Mouse (Mus musculus): ENCODE measurements around the gene Usp29. TPM values are rescaled to one million over a fixed set of nuclear protein-coding genes. Genes with fewer than 3 reads are reported as not detected.

Usp29 gene
- total and polyA plus RNA-seq, 3 experiments = not detected

GRCm38 (mm10) chr7:6730801-6731200, 423 bp downstream of the Usp29 start:
- no peak for DNase-seq (ENCODE audit: extremely low read depth)
- Histone ChIP-seq H3K9me3 (replicated peaks; ENCODE audit: low read length) (peaks cover 58% of the 10 kb centered on the region), H3K36me3 (replicated peaks in 1 of 2; ENCODE audit: control insufficient read depth in 1 of 2, insufficient read depth in 1 of 2, low read length in 1 of 2) (no peaks in the 10 kb centered on the region), H3K4me3 (replicated peaks in 1 of 3; ENCODE audit: low read depth in 2 of 3, low read length in 2 of 3, poor library complexity in 1 of 3) (no peak overlapping the region), H3K79me2 (replicated peaks; ENCODE audit: control insufficient read depth, extremely low read depth, insufficient read depth, poor library complexity, severe bottlenecking) (no peaks in the 10 kb centered on the region), H3K4me2 (ENCODE audit: insufficient read depth, low read depth, poor library complexity, severe bottlenecking) (no peak overlapping the region), H3K27me3 (replicated peaks) (no peaks in the 10 kb centered on the region), H3K27ac (ENCODE audit: insufficient read depth, low read depth) (no peak overlapping the region), H3K9ac (ENCODE audit: insufficient read depth, low read depth) (no peak overlapping the region), H3K4me1 (ENCODE audit: control insufficient read depth in 1 of 2, insufficient read depth in 2 of 2) (no peaks in the 10 kb centered on the region)
- TF ChIP-seq JUND (conservative IDR thresholded peaks at IDR 0.05; ENCODE audit: low read depth, low read length) = no peak
- TF ChIP-seq MYC (IDR thresholded peaks at IDR 0.05; ENCODE audit: low read depth, low read length) = no peak
- no peak for TF ChIP-seq ELF1 (IDR thresholded peaks at IDR 0.05; ENCODE audit: low read depth, low read length)
- no peak for TF ChIP-seq USF1 (IDR thresholded peaks at IDR 0.05; ENCODE audit: low read depth, low read length)
- no peak for TF ChIP-seq SMC3 (IDR thresholded peaks at IDR 0.05; ENCODE audit: low read depth, low read length)
- no peak for TF ChIP-seq HCFC1 (IDR thresholded peaks at IDR 0.05; ENCODE audit: low read depth, low read length)
- TF ChIP-seq GABPA (IDR thresholded peaks at IDR 0.05; ENCODE audit: insufficient replicate concordance, low read depth, low read length) = no peak
- no peak for TF ChIP-seq POLR2A (IDR thresholded peaks at IDR 0.05; ENCODE audit: low read depth, low read length)
- no peak for TF ChIP-seq UBTF (IDR thresholded peaks at IDR 0.05; ENCODE audit: low read depth, low read length)
- TF ChIP-seq ETS1 (conservative IDR thresholded peaks at IDR 0.05; ENCODE audit: low read depth, low read length) = no peak
- no peak for TF ChIP-seq ZKSCAN1 (IDR thresholded peaks at IDR 0.05; ENCODE audit: borderline replicate concordance, low read depth, low read length)
- TF ChIP-seq NELFE (IDR thresholded peaks at IDR 0.05; ENCODE audit: low read depth, low read length) = no peak
- no peak for TF ChIP-seq EP300 (IDR thresholded peaks at IDR 0.05; ENCODE audit: low read length)
- no peak for TF ChIP-seq E2F4 (IDR thresholded peaks at IDR 0.05; ENCODE audit: insufficient replicate concordance, low read depth, low read length)
- no peak for TF ChIP-seq KAT2A (IDR thresholded peaks at IDR 0.05; ENCODE audit: insufficient replicate concordance, low read length)
- dilution Hi-C loops (cut with MboI; ENCODE audit: extremely low pct_ligation_motif_present, extremely low pct_unique_long_range_greater_than_20kb, low sequenced_read_pairs) (no loop called here), in situ Hi-C loops (cut with MboI; ENCODE audit: low pct_ligation_motif_present, low pct_unique_long_range_greater_than_20kb, low sequenced_read_pairs) (no loop called here)

- TF ChIP-seq BHLHE40 (IDR thresholded peaks at IDR 0.05; ENCODE audit: low read depth, low read length) (no peak), GABPA (IDR thresholded peaks at IDR 0.05; ENCODE audit: insufficient replicate concordance, low read depth, low read length) (no peak), MYC (IDR thresholded peaks at IDR 0.05; ENCODE audit: low read depth, low read length) (no peak), ZC3H11A (IDR thresholded peaks at IDR 0.05; ENCODE audit: low read depth, low read length) (no peak), SIN3A (IDR thresholded peaks at IDR 0.05; ENCODE audit: low read length) (no peak), E2F4 (IDR thresholded peaks at IDR 0.05; ENCODE audit: insufficient replicate concordance, low read depth, low read length) (no peak), JUN (IDR thresholded peaks at IDR 0.05; ENCODE audit: insufficient read depth, low read depth, low read length) (no peak), CHD1 (IDR thresholded peaks at IDR 0.05; ENCODE audit: low read depth, low read length) (no peak)
- H3K27ac ChIP-seq (ENCODE audit: insufficient read depth, low read depth) = no peak overlapping the region
- H3K9ac ChIP-seq (ENCODE audit: insufficient read depth, low read depth) = no peak overlapping the region
- no peak overlapping the region for H3K4me3 ChIP-seq (replicated peaks in 1 of 3; ENCODE audit: low read depth in 2 of 3, low read length in 2 of 3, poor library complexity in 1 of 3)
- dilution Hi-C loops (cut with MboI; ENCODE audit: extremely low pct_ligation_motif_present, extremely low pct_unique_long_range_greater_than_20kb, low sequenced_read_pairs) (no loop called here), in situ Hi-C loops (cut with MboI; ENCODE audit: low pct_ligation_motif_present, low pct_unique_long_range_greater_than_20kb, low sequenced_read_pairs) (no loop called here)
- H3K79me2 ChIP-seq (replicated peaks; ENCODE audit: control insufficient read depth, extremely low read depth, insufficient read depth, poor library complexity, severe bottlenecking) = no peaks in the 10 kb centered on the region
- H3K4me2 ChIP-seq (ENCODE audit: insufficient read depth, low read depth, poor library complexity, severe bottlenecking) = no peak overlapping the region
- H3K36me3 ChIP-seq (replicated peaks in 1 of 2; ENCODE audit: control insufficient read depth in 1 of 2, insufficient read depth in 1 of 2, low read length in 1 of 2) = no peaks in the 10 kb centered on the region
- H3K9me3 ChIP-seq (replicated peaks; ENCODE audit: low read length) = peaks cover 53% of the 10 kb centered on the region
- DNase-seq (ENCODE audit: extremely low read depth) = no peak
- no peaks in the 10 kb centered on the region for H3K4me1 ChIP-seq (ENCODE audit: control insufficient read depth in 1 of 2, insufficient read depth in 2 of 2)
- H3K27me3 ChIP-seq (replicated peaks) = no peaks in the 10 kb centered on the region
These were observed 995 bp downstream of the Usp29 start for GRCm38 (mm10) chr7:6731373-6731772.

Measured in CH12.LX (cell line).